Mouse (Mus musculus) left cerebral cortex, adult 9 months (tissue): ENCODE results near the gene Gm16440.
"Not testable (repeated sequence)": the region's sequence is repeated elsewhere in the genome, so short reads cannot be mapped to it uniquely, and the experiment has no call there.

Experiments used
- DNase-seq, 2 experiments: peaks; one replicate each; pipeline ENCODE4 v3.0.0; 2022; ENCODE audit warnings: low spot score in 2 of 2

Gm16440 gene

DNA sequence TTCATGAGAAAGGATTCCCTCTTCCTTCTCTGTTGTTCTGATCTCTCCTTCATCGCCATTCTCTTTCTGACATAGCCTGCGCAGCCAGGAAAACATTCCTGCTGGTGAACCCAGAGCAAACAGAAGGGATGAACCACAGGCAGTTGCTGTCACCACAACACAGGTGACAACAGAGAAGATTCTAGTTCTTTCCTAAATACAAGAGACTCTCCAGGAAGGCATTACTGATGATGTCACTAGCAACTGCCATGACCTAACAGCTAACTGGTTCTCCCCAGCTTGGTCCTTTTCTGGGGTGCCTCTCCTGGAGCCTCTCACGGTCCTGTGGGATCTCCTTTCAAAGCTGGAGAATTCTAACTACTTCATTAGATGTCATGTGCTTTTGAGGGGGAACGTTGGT, at the start of gene Gm16440:
Gene Gm16440, minus strand, starts transcription at position 101 of the 400 bp plus-strand sequence.
- DNase-seq: not testable (repeated sequence)

DNA sequence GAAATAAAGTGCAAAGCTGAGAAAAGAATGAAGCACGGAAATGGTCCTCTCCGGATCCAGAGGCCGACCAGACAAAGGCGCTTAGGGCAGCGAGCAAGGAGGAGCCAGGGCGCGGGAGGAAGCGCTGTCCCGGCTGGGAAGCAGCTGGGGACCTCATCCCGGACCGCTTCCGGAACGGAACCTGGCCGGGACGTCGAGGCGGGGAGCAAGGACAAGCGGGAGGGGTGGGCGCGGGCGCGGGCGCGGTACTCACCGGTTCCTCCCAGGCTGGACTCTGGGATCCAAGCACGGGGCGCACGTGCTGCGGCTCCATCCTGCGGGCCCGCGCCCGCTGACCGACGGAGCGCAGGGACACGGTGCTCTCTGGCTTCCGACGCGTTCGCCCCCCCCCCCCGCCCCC, 36.6 kb upstream of the Gm16440 start:
- DNase-seq: not testable (repeated sequence)

- not testable (repeated sequence) for DNase-seq
Measured at GRCm38 (mm10) chr14:6426353-6426752, 36.2 kb upstream of the Gm16440 start.

DNA sequence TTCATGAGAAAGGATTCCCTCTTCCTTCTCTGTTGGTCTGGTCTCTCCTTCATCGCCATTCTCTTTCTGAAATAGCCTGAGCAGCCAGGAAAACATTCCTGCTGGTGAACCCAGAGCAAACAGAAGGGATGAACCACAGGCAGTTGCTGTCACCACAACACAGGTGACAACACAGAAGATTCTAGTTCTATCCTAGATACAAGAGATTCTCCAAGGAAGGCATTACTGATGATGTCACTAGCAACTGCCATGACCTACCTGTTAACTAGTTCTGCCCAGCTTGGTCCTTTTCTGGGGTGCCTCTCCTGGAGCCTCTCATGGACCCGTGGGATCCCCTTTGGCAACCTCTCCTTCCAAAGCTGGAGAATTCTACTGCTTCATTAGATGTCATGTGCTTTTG, 22.3 kb upstream of the Gm16440 start, which contains the start of gene Gm3591:
Gene Gm3591, minus strand, starts transcription at position 101 of the 400 bp plus-strand sequence.
- DNase-seq: not testable (repeated sequence)

- not testable (repeated sequence) for DNase-seq
Measured at GRCm38 (mm10) chr14:6343578-6343977, 46.5 kb downstream of the Gm16440 start, which contains the start of gene Gm3618. Gene Gm3618 (minus strand): TSS chr14:6343678.
